Mouse (Mus musculus): ENCODE measurements at regions not wholly inside any gene's neighbourhood (a gene's known extent, or its start where the extent isn't known, plus 50 kb on each side); places are given as distances from the start of the nearest gene placed in this dataset.

- TF ChIP-seq CTCF (IDR thresholded peaks at IDR 0.05; ENCODE audit: low read depth): no peak
- no peak for TF ChIP-seq EP300 (optimal IDR thresholded peaks at IDR 0.05)
Observed at GRCm38 (mm10) chr13:51311679-51312255, 96.7 kb upstream of the S1pr3 start.
